Mouse (Mus musculus) liver, embryonic 15.5 days (tissue): ENCODE results near the gene St14. TPM values are rescaled to one million over a fixed set of nuclear protein-coding genes. Genes with fewer than 3 reads are reported as not detected.

Experiments
- ATAC-seq: fragments of 200-750 bp; cut with Nextera tagmentation; 2 replicates; pipeline ENCODE4 v1.8.0; 2017; ENCODE audit warnings: moderate number of reproducible peaks, mild to moderate bottlenecking, moderate library complexity; ENCODE audit not compliant: insufficient read depth
- H3K27ac ChIP-seq: fragments of 300-500 bp; sonication (generic); replicated peaks from 2 replicates; pipeline ENCODE4 v1.5.1; 2015; ENCODE audit warnings: mild to moderate bottlenecking, inconsistent platforms
- H3K27me3 ChIP-seq: fragments of 300-500 bp; sonication (generic); 2 replicates; pipeline ENCODE4 v1.6.1; 2015; ENCODE audit warnings: mild to moderate bottlenecking, inconsistent platforms
- H3K36me3 ChIP-seq: fragments of 300-500 bp; sonication (generic); replicated peaks from 2 replicates; pipeline ENCODE4 v1.6.1; 2015; ENCODE audit warnings: moderate library complexity, mild to moderate bottlenecking, inconsistent platforms
- H3K4me1 ChIP-seq: fragments of 300-500 bp; sonication (generic); replicated peaks from 2 replicates; pipeline ENCODE4 v1.6.1; 2015; ENCODE audit warnings: inconsistent platforms
- H3K4me2 ChIP-seq: fragments of 300-500 bp; sonication (generic); 2 replicates; pipeline ENCODE4 v1.6.1; 2015; ENCODE audit warnings: moderate library complexity, mild to moderate bottlenecking, inconsistent platforms
- H3K4me3 ChIP-seq: fragments of 300-500 bp; sonication (generic); replicated peaks from 2 replicates; pipeline ENCODE4 v1.5.1; 2015; ENCODE audit warnings: mild to moderate bottlenecking, inconsistent platforms
- H3K9ac ChIP-seq: fragments of 300-500 bp; sonication (generic); 2 replicates; pipeline ENCODE4 v1.6.1; 2015; ENCODE audit warnings: moderate library complexity, mild to moderate bottlenecking, inconsistent platforms
- H3K9me3 ChIP-seq: fragments of 300-500 bp; sonication (generic); replicated peaks from 2 replicates; pipeline ENCODE4 v1.6.1; 2016; ENCODE audit warnings: inconsistent platforms
- WGBS: fragments of 180-500 bp; shearing (Covaris S2); methylation state at CpG from one replicate; pipeline ENCODE4 v1.1.7; 2015; ENCODE audit warnings: mixed read lengths; ENCODE audit not compliant: insufficient replicate concordance; 5-methylcytosine and 5-hydroxymethylcytosine counted together
- polyA plus RNA-seq: library from polyadenylated mRNA; unstranded; fragments of >200 nt; fragmentation: Nextera tagmentation; extraction: Ambion mirVana; gene quantifications from 2 replicates; pipeline ENCODE4 v1.2.1, GENCODE M21; 2015

The St14 gene
- polyA plus RNA-seq, 1 experiment from 2014 or later: 0.46 TPM

DNA sequence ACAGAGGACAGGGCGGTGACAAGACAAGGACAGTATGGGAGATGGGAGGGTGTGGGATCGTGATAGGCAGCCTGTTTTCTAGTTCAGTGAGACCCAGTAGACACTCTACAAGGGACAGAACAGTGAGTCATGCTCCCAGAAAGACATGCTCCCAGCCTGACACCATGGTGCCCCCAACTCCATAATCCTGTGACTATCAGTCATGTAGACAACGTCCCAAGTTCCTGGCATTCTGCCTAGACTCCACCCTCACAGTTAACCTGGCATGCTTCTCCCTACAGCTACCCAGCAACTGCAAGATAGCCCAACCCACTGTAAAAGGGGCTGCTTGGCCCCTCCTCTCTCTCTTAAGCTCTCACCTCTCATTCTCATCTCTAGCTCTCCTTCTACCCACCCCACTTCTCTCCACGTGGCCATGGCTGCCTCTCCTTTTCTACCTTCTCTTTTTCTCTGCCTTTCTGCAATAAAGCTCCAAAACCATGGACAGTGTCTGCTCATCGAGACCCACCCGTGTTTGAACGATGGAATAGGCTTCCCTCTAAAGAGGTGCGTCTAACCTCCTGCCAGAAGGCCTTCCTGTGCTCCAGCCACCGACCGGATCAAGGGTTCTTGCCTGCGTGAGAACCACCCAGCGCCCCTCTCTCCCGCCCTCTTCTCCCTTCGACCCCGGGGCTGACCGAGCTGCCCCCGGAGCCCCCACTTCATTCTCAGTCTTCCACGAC, 39.4 kb downstream of the St14 start:
- Histone ChIP-seq H3K27ac (no peak overlapping the region), H3K4me1 (no peaks in the 10 kb centered on the region), H3K36me3 (no peaks in the 10 kb centered on the region), H3K9ac (no peak overlapping the region), H3K4me3 (no peak overlapping the region), H3K9me3 (no peaks in the 10 kb centered on the region), H3K27me3 (peaks cover 2% of the 10 kb centered on the region; the same call in 1 of the 2 replicates), H3K4me2 (no peak overlapping the region)
- ATAC-seq: no peak
- 77% methylated on average over 18 of the region's 18 CpGs for WGBS

DNA sequence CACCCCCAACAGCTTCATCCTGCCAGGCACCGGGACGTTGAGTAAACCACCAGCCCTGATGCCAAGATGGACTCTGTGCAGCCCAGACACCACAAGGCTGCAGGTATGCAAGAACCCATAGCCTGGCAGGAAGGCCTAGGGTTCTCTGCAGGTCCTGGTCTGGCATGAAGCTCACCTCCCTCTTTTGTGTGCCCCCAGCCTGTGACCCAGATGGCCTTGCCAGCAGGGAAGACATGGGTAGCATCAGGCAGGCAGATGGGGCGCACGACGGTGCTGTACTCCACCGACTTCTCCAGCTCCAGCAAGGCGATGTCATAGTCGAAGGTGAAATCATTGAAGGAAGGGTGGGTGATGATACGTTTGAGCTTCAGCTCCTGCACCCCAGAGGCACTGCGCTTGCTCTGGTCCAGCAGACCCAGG, 40.5 kb downstream of the St14 start:
- WGBS: 84% methylated on average over 10 of the region's 10 CpGs
- no peak overlapping the region for H3K27ac ChIP-seq
- no peaks in the 10 kb centered on the region for H3K36me3 ChIP-seq
- peaks cover 10% of the 10 kb centered on the region; the same call in 1 of the 2 replicates for H3K27me3 ChIP-seq
- H3K4me2 ChIP-seq: no peak overlapping the region
- no peak for ATAC-seq
- no peak overlapping the region for H3K4me3 ChIP-seq
- H3K9ac ChIP-seq: no peak overlapping the region
- H3K9me3 ChIP-seq: no peaks in the 10 kb centered on the region
- H3K4me1 ChIP-seq: no peaks in the 10 kb centered on the region

- H3K4me3 ChIP-seq: no peak overlapping the region
- H3K27ac ChIP-seq: no peak overlapping the region
- H3K9ac ChIP-seq: no peak overlapping the region
- H3K4me1 ChIP-seq: no peaks in the 10 kb centered on the region
- H3K27me3 ChIP-seq: peaks cover 10% of the 10 kb centered on the region
- H3K9me3 ChIP-seq: no peaks in the 10 kb centered on the region
- WGBS: 67% methylated on average over 29 of the region's 29 CpGs
- ATAC-seq: no peak
- H3K4me2 ChIP-seq: no peak overlapping the region
- H3K36me3 ChIP-seq: no peaks in the 10 kb centered on the region
Observed at GRCm38 (mm10) chr9:31090081-31091023, 41.3 kb downstream of the St14 start.

DNA sequence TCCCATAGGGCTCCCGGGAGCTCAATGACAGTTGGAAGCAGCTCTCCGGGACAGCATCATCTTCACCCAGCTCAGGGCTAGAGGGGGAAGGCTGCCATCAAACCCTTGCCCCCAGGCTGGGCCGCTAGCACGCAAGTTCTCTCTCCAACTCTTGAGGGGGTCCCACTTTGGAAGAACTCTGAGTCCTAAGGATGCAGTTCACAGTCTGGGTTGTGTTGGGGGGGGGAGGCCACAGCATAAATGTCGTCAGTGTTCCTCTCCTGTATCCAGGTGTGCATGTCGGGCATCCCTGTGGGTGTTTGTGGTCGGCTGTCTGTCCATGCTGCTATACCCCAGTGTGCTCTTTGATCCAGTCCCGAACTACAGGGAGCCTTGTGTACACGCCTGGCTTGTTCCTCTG, 42.1 kb downstream of the St14 start:
- H3K36me3 ChIP-seq: no peaks in the 10 kb centered on the region
- 69% methylated on average over 9 of the region's 9 CpGs for whole genome bisulfite sequencing
- no peak for ATAC-seq

DNA sequence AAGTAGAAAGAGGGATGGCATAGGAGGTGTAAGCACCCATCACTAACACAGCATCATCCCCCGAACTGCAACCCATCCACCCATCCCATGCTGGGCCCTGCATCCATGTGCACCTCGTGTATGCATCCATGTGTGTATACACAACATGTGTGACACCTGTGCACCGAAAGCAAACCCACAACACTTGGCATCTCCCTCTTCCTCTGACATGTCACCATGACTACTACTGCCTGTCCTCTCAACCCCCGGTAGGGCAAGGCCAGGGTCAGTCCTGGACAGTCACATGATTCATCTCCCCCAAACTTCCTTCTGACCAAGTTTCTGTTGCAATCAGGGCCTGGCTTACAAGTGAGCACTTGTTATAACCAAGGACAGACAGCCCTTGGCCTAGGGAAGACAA, 42.8 kb downstream of the St14 start:
- 60% methylated on average over 4 of the region's 4 CpGs for WGBS
- peaks cover 10% of the 10 kb centered on the region for H3K27me3 ChIP-seq
- H3K9ac ChIP-seq: no peak overlapping the region
- no peak overlapping the region for H3K4me2 ChIP-seq
- no peak for ATAC-seq
- H3K27ac ChIP-seq: no peak overlapping the region
- no peaks in the 10 kb centered on the region for H3K36me3 ChIP-seq
- no peaks in the 10 kb centered on the region for H3K9me3 ChIP-seq
- no peak overlapping the region for H3K4me3 ChIP-seq
- H3K4me1 ChIP-seq: no peaks in the 10 kb centered on the region

More for the DNA sequence above, 42.1 kb downstream of the St14 start:
- Histone ChIP-seq H3K4me3 (no peak overlapping the region), H3K27ac (no peak overlapping the region), H3K9ac (no peak overlapping the region), H3K9me3 (no peaks in the 10 kb centered on the region), H3K4me2 (no peak overlapping the region), H3K27me3 (peaks cover 10% of the 10 kb centered on the region), H3K4me1 (no peaks in the 10 kb centered on the region)

DNA sequence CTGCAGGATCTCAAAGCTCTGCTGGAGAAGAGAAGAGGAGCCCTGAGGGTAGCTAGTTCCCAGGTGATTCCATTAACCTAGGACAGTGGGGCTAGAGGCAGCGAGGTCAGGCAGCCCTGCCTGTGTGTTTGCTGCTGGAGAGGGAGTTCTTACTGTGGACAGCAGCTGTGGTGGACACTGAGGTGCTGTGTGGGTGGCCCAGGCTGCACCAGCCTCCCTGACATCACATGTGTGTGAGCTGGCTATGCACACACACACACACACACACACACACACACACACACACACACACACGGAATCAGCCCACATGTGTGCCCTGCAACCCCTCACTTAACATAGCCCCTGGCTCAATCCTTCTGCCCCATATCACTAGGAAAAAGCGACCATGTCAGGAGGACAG, 43.5 kb downstream of the St14 start:
- no peak overlapping the region for H3K4me2 ChIP-seq
- H3K36me3 ChIP-seq: no peaks in the 10 kb centered on the region
- no peak for ATAC-seq
- H3K4me1 ChIP-seq: no peaks in the 10 kb centered on the region
- H3K9me3 ChIP-seq: no peaks in the 10 kb centered on the region
- H3K27ac ChIP-seq: no peak overlapping the region
- no peak overlapping the region for H3K4me3 ChIP-seq
- H3K9ac ChIP-seq: no peak overlapping the region
- H3K27me3 ChIP-seq: peaks cover 14% of the 10 kb centered on the region
- WGBS: 38% methylated on average over 3 of the region's 3 CpGs

GRCm38 (mm10) chr9:31087466-31087865, 44.2 kb downstream of the St14 start:
- H3K4me1 ChIP-seq: no peaks in the 10 kb centered on the region
- ATAC-seq: no peak
- no peaks in the 10 kb centered on the region for H3K36me3 ChIP-seq
- no peaks in the 10 kb centered on the region for H3K9me3 ChIP-seq
- 61% methylated on average over 4 of the region's 4 CpGs for WGBS
- H3K27me3 ChIP-seq: peaks cover 18% of the 10 kb centered on the region
- no peak overlapping the region for H3K4me3 ChIP-seq
- H3K9ac ChIP-seq: no peak overlapping the region
- no peak overlapping the region for H3K4me2 ChIP-seq
- no peak overlapping the region for H3K27ac ChIP-seq

DNA sequence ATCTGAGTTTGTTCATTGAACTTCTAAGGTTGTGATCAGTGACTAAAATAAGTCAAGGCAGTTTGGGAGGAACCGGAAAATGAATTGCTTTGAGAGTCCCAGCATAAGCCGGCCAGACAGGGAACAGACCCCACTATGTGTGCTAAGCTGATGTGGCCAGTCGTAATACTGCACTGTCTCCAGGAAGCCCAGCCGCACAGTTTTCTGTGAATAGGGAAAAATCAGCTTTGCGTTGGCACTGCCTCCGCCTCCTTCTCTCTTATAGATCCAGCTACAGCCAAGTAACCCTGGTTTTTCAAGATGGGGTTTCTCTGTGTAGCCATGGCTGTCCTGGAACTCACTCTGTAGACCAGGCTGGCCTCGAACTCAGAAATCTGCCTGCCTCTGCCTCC, 44.9 kb downstream of the St14 start:
- Histone ChIP-seq H3K27ac (no peak overlapping the region), H3K4me2 (no peak overlapping the region), H3K4me1 (no peaks in the 10 kb centered on the region), H3K27me3 (peaks cover 18% of the 10 kb centered on the region), H3K9me3 (no peaks in the 10 kb centered on the region), H3K36me3 (no peaks in the 10 kb centered on the region), H3K9ac (no peak overlapping the region), H3K4me3 (no peak overlapping the region)
- no peak for ATAC-seq
- 63% methylated on average over 7 of the region's 7 CpGs for whole genome bisulfite sequencing

DNA sequence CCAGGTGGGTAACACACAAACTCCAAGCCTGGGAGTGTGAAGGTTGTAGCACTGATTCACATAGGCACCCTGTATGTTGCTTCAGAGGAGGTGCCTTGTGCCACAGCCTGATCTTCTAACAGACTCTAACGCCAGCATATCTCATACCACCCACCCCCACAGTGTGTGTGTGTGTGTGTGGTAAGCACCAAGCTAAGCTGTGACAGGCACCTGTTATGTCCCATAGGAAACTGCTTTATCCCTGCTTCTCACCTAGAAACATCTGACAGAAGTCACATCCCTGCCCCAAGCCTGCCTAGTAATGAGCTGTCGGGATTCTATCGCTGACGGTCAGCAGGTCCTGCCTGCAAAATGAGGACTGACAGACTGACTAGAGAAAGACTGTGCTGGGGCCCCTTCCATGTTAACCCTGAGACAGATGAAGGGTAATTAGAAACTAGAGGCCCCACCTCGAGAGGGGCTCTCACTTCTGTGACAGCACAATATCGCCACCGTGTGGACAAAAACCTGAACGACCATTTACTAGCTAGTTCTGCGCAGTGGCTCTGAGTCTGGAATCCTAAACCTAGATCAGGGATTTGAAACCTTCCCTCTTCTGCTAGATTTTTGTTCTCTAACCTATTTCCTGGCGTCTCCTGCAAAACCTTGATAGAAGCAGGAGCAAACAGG, 45.4 kb downstream of the St14 start:
- 23% methylated on average over 10 of the region's 10 CpGs for WGBS
- Histone ChIP-seq H3K4me2 (no peak overlapping the region), H3K4me3 (no peak overlapping the region), H3K27ac (no peak overlapping the region), H3K4me1 (no peaks in the 10 kb centered on the region), H3K9ac (no peak overlapping the region), H3K36me3 (no peaks in the 10 kb centered on the region), H3K27me3 (peaks cover 18% of the 10 kb centered on the region), H3K9me3 (no peaks in the 10 kb centered on the region)
- no peak for ATAC-seq

- ATAC-seq: no peak
- WGBS: 45% methylated on average over 5 of the region's 5 CpGs
Observed at GRCm38 (mm10) chr9:31085556-31085955, 46.1 kb downstream of the St14 start.

DNA sequence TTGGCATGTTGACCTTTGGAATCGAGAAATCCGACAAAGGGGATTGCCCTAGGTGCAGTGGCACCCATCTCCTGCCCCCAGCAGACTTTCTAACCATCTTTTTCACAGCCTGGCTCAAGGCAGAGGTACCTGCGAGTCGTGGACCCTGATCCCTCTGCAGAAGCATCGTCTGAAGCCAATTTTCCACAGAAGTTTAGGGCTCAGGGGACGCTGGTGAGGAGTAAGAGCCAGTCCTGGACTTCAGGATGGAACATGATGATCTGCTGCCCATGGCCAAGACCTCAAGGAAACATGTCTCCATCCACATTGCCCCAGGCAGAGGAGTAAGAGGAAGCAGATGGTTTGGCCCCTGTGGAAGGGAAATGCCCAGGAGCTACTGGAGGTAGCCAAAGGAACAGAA, 48.9 kb downstream of the St14 start:
- Histone ChIP-seq H3K4me2 (no peak overlapping the region), H3K27ac (no peak overlapping the region), H3K36me3 (no peaks in the 10 kb centered on the region), H3K4me3 (no peak overlapping the region), H3K9me3 (no peaks in the 10 kb centered on the region), H3K4me1 (no peaks in the 10 kb centered on the region), H3K27me3 (peaks cover 18% of the 10 kb centered on the region), H3K9ac (no peak overlapping the region)
- no peak for ATAC-seq
- WGBS: 68% methylated on average over 6 of the region's 6 CpGs

More at GRCm38 (mm10) chr9:31085556-31085955, 46.1 kb downstream of the St14 start:
- H3K27ac ChIP-seq: no peak overlapping the region
- no peaks in the 10 kb centered on the region for H3K36me3 ChIP-seq
- H3K9me3 ChIP-seq: no peaks in the 10 kb centered on the region
- no peak overlapping the region for H3K4me2 ChIP-seq
- peaks cover 18% of the 10 kb centered on the region for H3K27me3 ChIP-seq
- no peaks in the 10 kb centered on the region for H3K4me1 ChIP-seq
- no peak overlapping the region for H3K4me3 ChIP-seq
- H3K9ac ChIP-seq: no peak overlapping the region
